Mouse (Mus musculus) cortical plate, adult 2 months (tissue): ENCODE results near the gene Uxs1.

Source experiments
- CTCF ChIP-seq: fragments of 200-500 bp; IDR thresholded peaks from 2 replicates; pipeline ENCODE4 v1.5.1; 2011; ENCODE audit warnings: mild to moderate bottlenecking, control low read depth, low read length; ENCODE audit not compliant: insufficient read depth; ENCODE audit errors: extremely low read depth
- POLR2A ChIP-seq: fragments of 200-500 bp; IDR thresholded peaks from 2 replicates; pipeline ENCODE4 v1.6.1; 2011; ENCODE audit warnings: mild to moderate bottlenecking, low read length, control low read depth; ENCODE audit not compliant: insufficient read depth; ENCODE audit errors: extremely low read depth

- TF ChIP-seq CTCF (no peak), POLR2A (no peak)
These were observed 16.5 kb downstream of the Uxs1 start for GRCm38 (mm10) chr1:43811055-43811454.
